Mouse (Mus musculus) liver, postnatal 0 days (tissue): ENCODE measurements around the gene Mylk. TPM values are rescaled to one million over a fixed set of nuclear protein-coding genes. Genes with fewer than 3 reads are reported as not detected.

ENCODE experiments used
- ATAC-seq: fragments of 200-750 bp; cut with Nextera tagmentation; 2 replicates; pipeline ENCODE4 v1.8.0; 2017; ENCODE audit warnings: mild to moderate bottlenecking, moderate library complexity
- DNase-seq: peaks from one replicate; pipeline ENCODE4 v3.0.0-alpha.2; 2016
- H3K27ac ChIP-seq: fragments of 300-500 bp; sonication (generic); 2 replicates; pipeline ENCODE4 v1.5.1; 2014; ENCODE audit warnings: antibody characterized with exemption, moderate library complexity, mild to moderate bottlenecking, low read depth
- H3K27me3 ChIP-seq: fragments of 300-500 bp; sonication (generic); 2 replicates; pipeline ENCODE4 v1.6.1; 2014; ENCODE audit warnings: low read length, control low read depth, mixed read lengths; ENCODE audit not compliant: insufficient read depth
- H3K36me3 ChIP-seq: fragments of 300-500 bp; sonication (generic); replicated peaks from 2 replicates; pipeline ENCODE4 v1.6.1; 2014; ENCODE audit warnings: mild to moderate bottlenecking, control low read depth, low read length, moderate library complexity, mixed read lengths; ENCODE audit not compliant: insufficient read depth
- H3K4me1 ChIP-seq: fragments of 300-500 bp; sonication (generic); 2 replicates; pipeline ENCODE4 v1.6.1; 2014; ENCODE audit warnings: antibody characterized with exemption, mild to moderate bottlenecking, control low read depth; ENCODE audit not compliant: insufficient read depth
- H3K4me2 ChIP-seq: fragments of 300-500 bp; sonication (generic); 2 replicates; pipeline ENCODE4 v1.6.1; 2014; ENCODE audit warnings: low read depth, mild to moderate bottlenecking, low read length, moderate library complexity, mixed read lengths
- H3K4me3 ChIP-seq: fragments of 300-500 bp; sonication (generic); 2 replicates; pipeline ENCODE4 v1.5.1; 2014; ENCODE audit warnings: low read depth, low read length
- H3K9ac ChIP-seq: fragments of 300-500 bp; sonication (generic); replicated peaks from 2 replicates; pipeline ENCODE4 v1.6.1; 2014; ENCODE audit warnings: mild to moderate bottlenecking, moderate library complexity
- H3K9me3 ChIP-seq: fragments of 300-500 bp; sonication (generic); 2 replicates; pipeline ENCODE4 v1.6.1; 2016; ENCODE audit warnings: mild to moderate bottlenecking, control low read depth, low read length, mixed read lengths
- CTCF ChIP-seq: sonication (generic); IDR thresholded peaks from 2 replicates; pipeline ENCODE4 v1.5.1; 2016; ENCODE audit warnings: antibody characterized with exemption, low read depth
- EP300 ChIP-seq: IDR thresholded peaks from 2 replicates; pipeline ENCODE4 v1.6.1; 2016; ENCODE audit warnings: antibody characterized with exemption, low read depth, mild to moderate bottlenecking
- WGBS: fragments of 180-500 bp; shearing (Covaris S2); extraction: QIAGEN DNeasy Blood & Tissue Kit; methylation state at CpG from one replicate; pipeline ENCODE4 v1.1.7; 2014; ENCODE audit not compliant: insufficient replicate concordance; 5-methylcytosine and 5-hydroxymethylcytosine counted together
- polyA plus RNA-seq: library from polyadenylated mRNA; unstranded; fragments of >200 nt; fragmentation: Nextera tagmentation; extraction: Ambion mirVana; gene quantifications from 2 replicates; pipeline ENCODE4 v1.2.1, GENCODE M21; 2015

The Mylk gene
- polyA plus RNA-seq, 1 experiment from 2014 or later = 4.9 TPM

DNA sequence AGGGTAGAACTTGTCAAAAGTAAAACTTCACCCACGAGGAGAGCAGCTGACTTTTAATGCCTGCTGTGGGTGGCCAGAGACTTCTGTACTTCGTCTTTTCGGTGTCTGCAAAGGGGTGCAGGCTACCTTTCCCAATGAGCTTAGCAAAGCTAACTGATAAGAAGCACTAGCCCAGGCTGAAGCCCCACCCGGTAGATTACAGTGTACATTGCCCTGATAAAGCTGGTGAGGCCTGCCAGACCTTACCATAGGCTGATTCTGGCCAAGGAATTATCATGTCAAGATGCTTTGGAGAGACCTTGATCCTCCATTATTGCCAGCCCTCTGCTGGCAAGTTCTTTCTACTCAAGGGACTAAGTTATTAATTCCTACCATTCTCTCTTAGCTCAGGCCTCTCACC lies 188.2 kb downstream of the Mylk start:
- H3K36me3 ChIP-seq = 0 out of 2 replicates have a peak, but pooled peaks cover 4% of the 10 kb centered on the region
- TF ChIP-seq EP300 (no peak), CTCF (no peak)
- ATAC-seq = no peak
- peaks cover 11% of the 10 kb centered on the region; the same call in 1 of the 2 replicates for H3K4me1 ChIP-seq
- no peak overlapping the region for H3K4me3 ChIP-seq
- H3K4me2 ChIP-seq = no peak overlapping the region
- WGBS = 33% methylated on average over 4 of the region's 4 CpGs
- no peak overlapping the region for H3K9ac ChIP-seq
- DNase-seq = no peak
- H3K27ac ChIP-seq = no peak overlapping the region
- H3K27me3 ChIP-seq = no peaks in the 10 kb centered on the region
- no peaks in the 10 kb centered on the region for H3K9me3 ChIP-seq

DNA sequence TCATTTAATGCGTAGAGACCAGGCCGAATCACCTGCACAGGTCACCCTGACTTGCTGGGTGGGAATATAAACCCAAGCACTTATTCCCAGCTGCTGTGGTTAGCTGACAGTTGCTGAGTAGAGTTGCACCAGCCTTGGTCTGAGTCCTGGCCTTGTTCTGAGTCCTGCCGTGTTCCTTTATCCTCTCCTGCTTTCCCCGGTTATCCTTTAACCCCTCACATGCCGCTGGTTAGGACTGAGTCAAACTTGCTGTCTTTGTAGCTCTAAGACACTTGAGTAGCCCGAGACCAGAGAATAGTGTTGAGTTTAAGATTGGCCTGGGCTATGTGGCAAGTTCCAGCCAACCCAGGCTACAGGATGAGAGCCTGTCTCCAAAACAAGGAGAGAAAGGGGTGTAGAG lies 189.5 kb downstream of the Mylk start:
- DNase-seq = no peak
- H3K27ac ChIP-seq = no peak overlapping the region
- TF ChIP-seq CTCF (no peak), EP300 (no peak)
- H3K27me3 ChIP-seq = no peaks in the 10 kb centered on the region
- no peak overlapping the region for H3K9ac ChIP-seq
- no peak for ATAC-seq
- 0 out of 2 replicates have a peak, but pooled peaks cover 3% of the 10 kb centered on the region for H3K36me3 ChIP-seq
- H3K4me2 ChIP-seq = no peak overlapping the region
- 71% methylated on average over 6 of the region's 6 CpGs for WGBS
- no peaks in the 10 kb centered on the region for H3K9me3 ChIP-seq
- H3K4me1 ChIP-seq = peaks cover 11% of the 10 kb centered on the region; the same call in 1 of the 2 replicates
- no peak overlapping the region for H3K4me3 ChIP-seq

- no peak overlapping the region for H3K4me2 ChIP-seq
- H3K4me1 ChIP-seq = peaks cover 11% of the 10 kb centered on the region; the same call in 1 of the 2 replicates
- H3K36me3 ChIP-seq = no peaks in the 10 kb centered on the region
- ATAC-seq (no peak), DNase-seq (no peak)
- no peaks in the 10 kb centered on the region for H3K9me3 ChIP-seq
- no peaks in the 10 kb centered on the region for H3K27me3 ChIP-seq
- no peak overlapping the region for H3K4me3 ChIP-seq
- H3K9ac ChIP-seq = no peak overlapping the region
- TF ChIP-seq EP300 (no peak), CTCF (no peak)
- WGBS = 75% methylated on average over 9 of the region's 9 CpGs
- H3K27ac ChIP-seq = no peak overlapping the region
These were observed 190.7 kb downstream of the Mylk start for GRCm38 (mm10) chr16:34935514-34936338.

DNA sequence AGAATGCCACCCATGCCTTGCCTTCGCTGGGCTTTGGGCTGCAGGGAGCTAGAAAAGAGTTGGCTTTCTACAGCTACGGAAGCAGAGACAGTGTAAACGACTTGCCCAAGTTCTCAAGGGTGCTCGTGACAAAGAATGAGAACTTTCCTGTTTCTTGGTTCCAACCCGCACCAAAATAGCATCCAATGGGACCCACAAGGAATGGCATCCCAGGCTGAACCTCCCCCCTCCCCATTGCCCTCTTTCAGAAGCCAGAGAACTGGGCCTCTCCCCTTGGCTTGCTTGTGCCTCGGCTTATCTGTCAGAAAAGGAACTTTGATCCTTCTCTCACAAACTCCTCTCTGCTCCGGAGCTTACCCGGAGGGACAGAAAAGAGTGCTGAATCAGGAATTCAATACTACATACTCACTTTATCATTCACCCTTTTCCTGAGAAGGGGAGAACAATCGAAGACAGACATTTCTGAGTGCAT lies 191.4 kb downstream of the Mylk start:
- Histone ChIP-seq H3K9me3 (no peaks in the 10 kb centered on the region), H3K9ac (no peak overlapping the region), H3K4me2 (no peak overlapping the region), H3K36me3 (no peaks in the 10 kb centered on the region), H3K4me3 (no peak overlapping the region), H3K27ac (no peak overlapping the region), H3K27me3 (no peaks in the 10 kb centered on the region), H3K4me1 (peaks cover 9% of the 10 kb centered on the region; the same call in 1 of the 2 replicates)
- 47% methylated on average over 9 of the region's 9 CpGs for WGBS
- TF ChIP-seq CTCF (no peak), EP300 (no peak)
- ATAC-seq = no peak
- no peak for DNase-seq

GRCm38 (mm10) chr16:34937611-34938010 lies 192.6 kb downstream of the Mylk start:
- Histone ChIP-seq H3K4me3 (no peak overlapping the region), H3K27me3 (no peaks in the 10 kb centered on the region), H3K9me3 (no peaks in the 10 kb centered on the region), H3K9ac (no peak overlapping the region), H3K4me1 (peaks cover 6% of the 10 kb centered on the region; the same call in 1 of the 2 replicates), H3K36me3 (no peaks in the 10 kb centered on the region), H3K27ac (peak overlapping the region; percentile 48; the same call in 1 of the 2 replicates), H3K4me2 (no peak overlapping the region)
- no peak for TF ChIP-seq EP300
- TF ChIP-seq CTCF = no peak
- WGBS = 34% methylated on average over 4 of the region's 4 CpGs
- peak; percentile 65 for ATAC-seq
- DNase-seq = peak; percentile 31

DNA sequence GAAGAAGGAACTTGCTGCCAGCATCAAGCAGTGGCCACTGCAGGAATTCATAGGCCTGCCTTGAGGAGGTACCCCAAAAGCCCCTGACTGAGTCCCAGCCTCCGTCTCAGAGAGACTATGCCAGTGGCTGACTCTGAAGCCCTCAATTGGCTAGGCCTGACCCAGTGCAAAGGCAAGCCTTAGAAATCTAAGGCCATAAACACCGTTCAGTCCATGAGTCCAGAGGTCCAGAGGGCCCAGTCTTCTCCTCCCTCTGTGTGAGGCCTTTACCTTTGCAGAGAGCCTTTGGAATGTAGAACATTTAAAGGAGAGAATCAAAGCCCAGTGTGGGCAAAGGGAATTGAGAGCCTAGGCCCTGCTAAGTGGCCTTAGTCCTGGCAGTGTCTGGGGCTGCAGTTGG lies 193.2 kb downstream of the Mylk start:
- Histone ChIP-seq H3K27ac (peak overlapping the region; percentile 29; the same call in 1 of the 2 replicates), H3K36me3 (no peaks in the 10 kb centered on the region), H3K27me3 (no peaks in the 10 kb centered on the region), H3K4me1 (peaks cover 6% of the 10 kb centered on the region; the same call in 1 of the 2 replicates), H3K4me3 (no peak overlapping the region), H3K4me2 (no peak overlapping the region), H3K9ac (no peak overlapping the region), H3K9me3 (no peaks in the 10 kb centered on the region)
- ATAC-seq = no peak
- whole genome bisulfite sequencing = 61% methylated on average over 2 of the region's 2 CpGs
- DNase-seq = no peak
- TF ChIP-seq EP300 = no peak
- no peak for TF ChIP-seq CTCF
